Mouse (Mus musculus) G1E (cell line): ENCODE data around the gene Clcn2.

Source experiments
- CTCF ChIP-seq: IDR thresholded peaks from 2 replicates; pipeline ENCODE4 v1.5.1; 2012; ENCODE audit warnings: low read depth, low read length, inconsistent platforms, mixed read lengths
- TAL1 ChIP-seq: conservative IDR thresholded peaks from 2 replicates; pipeline ENCODE4 v1.6.1; 2012; ENCODE audit warnings: low read depth, low read length, inconsistent platforms, mixed read lengths

DNA sequence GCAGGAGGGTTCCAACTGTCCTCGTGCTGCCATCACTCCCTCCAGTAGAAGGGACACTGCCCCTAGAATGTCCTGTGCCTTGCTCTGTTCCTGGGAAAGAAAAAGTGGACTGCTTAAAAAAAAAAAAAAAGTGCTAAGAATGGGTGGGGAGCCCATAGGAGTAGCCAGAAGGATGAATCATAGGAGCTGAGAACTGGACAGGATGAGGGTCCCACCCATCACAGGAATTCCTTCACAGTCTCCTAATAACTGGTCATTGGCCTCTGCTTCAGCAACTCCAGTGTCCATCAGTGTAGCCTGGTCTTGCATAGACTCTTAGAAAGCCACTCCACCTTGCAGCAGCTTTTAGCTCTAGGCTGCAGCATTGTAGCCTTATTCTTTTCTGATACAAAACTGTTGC lies 8.8 kb upstream of the Clcn2 start:
- TF ChIP-seq CTCF (no peak), TAL1 (no peak)
